Mouse (Mus musculus) megakaryocyte, embryonic 14.5 days (primary cell): Measurements from ENCODE around the gene BC049762.

ENCODE experiments used
- FLI1 ChIP-seq: IDR thresholded peaks from 2 replicates; pipeline ENCODE4 v1.6.1; 2012; ENCODE audit warnings: low read length, inconsistent platforms, mixed read lengths
- GATA1 ChIP-seq: IDR thresholded peaks from 3 replicates; pipeline ENCODE4 v1.6.1; 2012; ENCODE audit warnings: mixed read lengths, low read length, inconsistent platforms, borderline replicate concordance

DNA sequence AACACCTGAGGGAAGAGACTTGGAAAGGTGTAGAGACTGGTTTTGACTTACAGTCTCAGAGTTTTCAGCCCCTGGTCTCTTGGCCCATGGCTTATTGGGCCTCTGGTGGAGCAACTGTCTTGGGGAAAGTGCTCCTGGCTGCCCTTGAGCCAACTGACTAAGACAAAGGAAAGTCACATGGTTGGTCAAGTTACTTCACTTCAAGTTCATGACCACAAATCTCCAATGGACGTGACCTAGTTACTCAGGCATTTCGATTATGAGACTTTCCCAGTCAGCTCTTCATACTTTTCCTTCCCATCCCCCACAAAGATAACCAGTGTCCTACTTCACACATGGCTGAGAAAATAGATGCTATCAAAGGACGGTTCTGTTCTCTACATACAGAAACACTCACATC lies 55.1 kb downstream of the BC049762 start:
- no peak for TF ChIP-seq GATA1
- TF ChIP-seq FLI1: no peak
